In genomic region chr5:30797982-30798381, GRCm38 (mm10) we compare ENCODE assay signal across 24 mouse cellular contexts. TPM values are rescaled to one million over a fixed set of nuclear protein-coding genes. Genes with fewer than 3 reads are reported as not detected.
DNase-seq lines count a peak whose midpoint lies in the region; ATAC-seq lines count a peak whose summit lies in the region.
"Had no signal": no experiment of that assay in that cellular context is flagged by ENCODE, and none has a peak within 500 bp of the region (broad histone marks: within the 10 kb centered on the region; RNA-seq: fewer than 3 reads in every experiment).

No protein-coding gene starts in this region.

- no peak overlapping the region for H3K4me3 ChIP-seq in forebrain, embryonic 13.5 days
- no peak overlapping the region for H3K4me3 ChIP-seq in forebrain, embryonic 10.5 days
- no peak overlapping the region for H3K4me3 ChIP-seq in midbrain, embryonic 13.5 days (replicated peaks)
- H3K4me3 ChIP-seq in midbrain, embryonic 11.5 days (ENCODE audit: low read depth, low read length) = no peak overlapping the region
- peak overlapping the region; percentile 20; the same call in 1 of the 2 replicates for H3K4me3 ChIP-seq in liver, embryonic 12.5 days
- no peak overlapping the region for H3K4me3 ChIP-seq in midbrain, embryonic 16.5 days (ENCODE audit: low read depth, low read length)
- H3K4me3 ChIP-seq: heart, adult 2 months; hindbrain, embryonic 13.5 days; kidney, embryonic 15.5 days; neural tube, embryonic 15.5 days had no signal

- no peaks in the 10 kb centered on the region for H3K9me3 ChIP-seq in forebrain, embryonic 13.5 days (replicated peaks)
- H3K9me3 ChIP-seq in forebrain, embryonic 10.5 days = no peaks in the 10 kb centered on the region
- no peaks in the 10 kb centered on the region for H3K9me3 ChIP-seq in midbrain, embryonic 13.5 days
- H3K9me3 ChIP-seq in midbrain, embryonic 11.5 days (ENCODE audit: control insufficient read depth, low read length) = no peaks in the 10 kb centered on the region
- no peaks in the 10 kb centered on the region for H3K9me3 ChIP-seq in liver, embryonic 12.5 days (replicated peaks)
- no peaks in the 10 kb centered on the region for H3K9me3 ChIP-seq in midbrain, embryonic 16.5 days (replicated peaks; ENCODE audit: control insufficient read depth, low read length, poor library complexity, severe bottlenecking)
- H3K9me3 ChIP-seq: G1E; hindbrain, embryonic 13.5 days; kidney, embryonic 15.5 days; neural tube, embryonic 15.5 days had no signal

- peaks cover 61% of the 10 kb centered on the region for H3K36me3 ChIP-seq in forebrain, embryonic 13.5 days (ENCODE audit: poor library complexity, severe bottlenecking)
- H3K36me3 ChIP-seq in forebrain, embryonic 10.5 days (replicated peaks) = peaks cover 69% of the 10 kb centered on the region
- H3K36me3 ChIP-seq in midbrain, embryonic 13.5 days = peaks cover 69% of the 10 kb centered on the region
- H3K36me3 ChIP-seq in midbrain, embryonic 11.5 days (ENCODE audit: control insufficient read depth, insufficient read depth, low read length) = peaks cover 17% of the 10 kb centered on the region
- no peaks in the 10 kb centered on the region for H3K36me3 ChIP-seq in liver, embryonic 12.5 days
- peaks cover 38% of the 10 kb centered on the region for H3K36me3 ChIP-seq in midbrain, embryonic 16.5 days (ENCODE audit: control insufficient read depth, insufficient read depth, low read length)
- H3K36me3 ChIP-seq: G1E; kidney, embryonic 15.5 days had no signal

- peaks cover 14% of the 10 kb centered on the region for H3K4me1 ChIP-seq in forebrain, embryonic 13.5 days
- peaks cover 22% of the 10 kb centered on the region for H3K4me1 ChIP-seq in forebrain, embryonic 10.5 days
- peaks cover 16% of the 10 kb centered on the region for H3K4me1 ChIP-seq in midbrain, embryonic 13.5 days (replicated peaks)
- H3K4me1 ChIP-seq in midbrain, embryonic 11.5 days (ENCODE audit: control insufficient read depth, insufficient read depth, low read length) = peaks cover 10% of the 10 kb centered on the region
- H3K4me1 ChIP-seq in liver, embryonic 12.5 days = peaks cover 33% of the 10 kb centered on the region
- peaks cover 9% of the 10 kb centered on the region; the same call in 1 of the 2 replicates for H3K4me1 ChIP-seq in midbrain, embryonic 16.5 days (ENCODE audit: control insufficient read depth, insufficient read depth, low read length)
- H3K4me1 ChIP-seq: neural tube, embryonic 15.5 days had no signal

- peak overlapping the region; percentile 57; the same call in 1 of the 2 replicates for H3K27ac ChIP-seq in forebrain, embryonic 13.5 days
- H3K27ac ChIP-seq in forebrain, embryonic 10.5 days = no peak overlapping the region
- H3K27ac ChIP-seq in midbrain, embryonic 13.5 days = peak overlapping the region; percentile 56; the same call in 1 of the 2 replicates
- H3K27ac ChIP-seq in midbrain, embryonic 11.5 days (ENCODE audit: low read depth, low read length) = no peak overlapping the region
- H3K27ac ChIP-seq in liver, embryonic 12.5 days = peak overlapping the region; percentile 78
- peak overlapping the region; percentile 13; the same call in 1 of the 2 replicates for H3K27ac ChIP-seq in midbrain, embryonic 16.5 days (ENCODE audit: low read length)
- H3K27ac ChIP-seq: heart, adult 2 months; kidney, embryonic 15.5 days; macrophage; neural tube, embryonic 15.5 days; stomach, postnatal 0 days had no signal

- no peak overlapping the region for H3K9ac ChIP-seq in forebrain, embryonic 13.5 days
- no peak overlapping the region for H3K9ac ChIP-seq in midbrain, embryonic 13.5 days (replicated peaks)
- no peak overlapping the region for H3K9ac ChIP-seq in midbrain, embryonic 11.5 days (ENCODE audit: low read length)
- H3K9ac ChIP-seq in liver, embryonic 12.5 days = peak overlapping the region; percentile 33; the same call in 1 of the 2 replicates
- no peak overlapping the region for H3K9ac ChIP-seq in midbrain, embryonic 16.5 days (ENCODE audit: low read depth, low read length)
- H3K9ac ChIP-seq: kidney, embryonic 15.5 days; neural tube, embryonic 15.5 days had no signal

- ATAC-seq in forebrain, embryonic 13.5 days = no peak
- no peak for ATAC-seq in midbrain, embryonic 13.5 days
- no peak for ATAC-seq in midbrain, embryonic 11.5 days (ENCODE audit: low FRiP score)
- ATAC-seq in liver, embryonic 12.5 days = peak; percentile 35
- ATAC-seq in midbrain, embryonic 16.5 days = no peak
- ATAC-seq: activated CD4-positive, CD25-positive, alpha-beta regulatory T cell, adult 4 months had no signal

- no peak overlapping the region for H3K4me2 ChIP-seq in forebrain, embryonic 13.5 days
- no peak overlapping the region for H3K4me2 ChIP-seq in midbrain, embryonic 13.5 days (replicated peaks)
- no peak overlapping the region for H3K4me2 ChIP-seq in midbrain, embryonic 11.5 days
- H3K4me2 ChIP-seq in liver, embryonic 12.5 days = peak overlapping the region; percentile 58
- H3K4me2 ChIP-seq in midbrain, embryonic 16.5 days (ENCODE audit: low read length) = no peak overlapping the region
- H3K4me2 ChIP-seq: hindbrain, embryonic 13.5 days; kidney, embryonic 15.5 days; neural tube, embryonic 15.5 days had no signal

- WGBS in forebrain, embryonic 13.5 days = 86% methylated on average over 8 of the region's 8 CpGs
- WGBS in forebrain, embryonic 10.5 days = 87% methylated on average over 8 of the region's 8 CpGs
- 80% methylated on average over 8 of the region's 8 CpGs for WGBS in midbrain, embryonic 13.5 days
- 85% methylated on average over 8 of the region's 8 CpGs for WGBS in midbrain, embryonic 11.5 days
- 32% methylated on average over 8 of the region's 8 CpGs for WGBS in liver, embryonic 12.5 days (ENCODE audit: insufficient replicate concordance)
- 70% methylated on average over 8 of the region's 8 CpGs for WGBS in midbrain, embryonic 16.5 days

- H3K27me3 ChIP-seq in forebrain, embryonic 13.5 days = no peaks in the 10 kb centered on the region
- no peaks in the 10 kb centered on the region for H3K27me3 ChIP-seq in forebrain, embryonic 10.5 days (ENCODE audit: poor library complexity, severe bottlenecking)
- H3K27me3 ChIP-seq in midbrain, embryonic 13.5 days = no peaks in the 10 kb centered on the region
- no peaks in the 10 kb centered on the region for H3K27me3 ChIP-seq in midbrain, embryonic 11.5 days (ENCODE audit: control insufficient read depth, insufficient read depth, low read length)
- peaks cover 18% of the 10 kb centered on the region; the same call in 1 of the 2 replicates for H3K27me3 ChIP-seq in liver, embryonic 12.5 days (replicated peaks)
- H3K27me3 ChIP-seq in midbrain, embryonic 16.5 days (ENCODE audit: control insufficient read depth, insufficient read depth, low read depth, low read length) = no peaks in the 10 kb centered on the region
- H3K27me3 ChIP-seq: hindbrain, embryonic 13.5 days; neural tube, embryonic 15.5 days had no signal

- DNase-seq in forebrain, embryonic 10.5 days (ENCODE audit: extremely low spot score, low spot score) = no peak
- DNase-seq in midbrain, embryonic 11.5 days (ENCODE audit: low spot score, missing footprints) = no peak
- DNase-seq in spleen, postnatal 14 days (ENCODE audit: low spot score in 2 of 2) = no peak
- DNase-seq in cerebellum, postnatal 14 days = no peak
- DNase-seq: adrenal gland, adult 8-10 months; cerebellum, adult 2 months; gastrocnemius, postnatal 25 days; heart, adult 2 months; kidney, adult 11 months; kidney, postnatal 36 days; layer of hippocampus, postnatal 36 days; thymus, adult 2 months; thymus, postnatal 4 days had no signal

RNA-seq across cellular contexts. Expression of gene Mapre3, which starts 16.5 kb away (rescaled TPM):
- 64.1 and 72.9 TPM in 2 replicates for polyA plus RNA-seq in forebrain, embryonic 13.5 days (2015; fragmentation: Nextera tagmentation; extraction: Ambion mirVana)
- 15.6 and 16.5 TPM in 2 replicates for polyA plus RNA-seq in forebrain, embryonic 10.5 days (2016; fragmentation: Nextera tagmentation; extraction: Ambion mirVana)
- 111 and 113 TPM in 2 replicates for polyA plus RNA-seq in midbrain, embryonic 13.5 days (2015; fragmentation: Nextera tagmentation; extraction: Ambion mirVana)
- 35.0 and 40.5 TPM in 2 replicates for polyA plus RNA-seq in midbrain, embryonic 11.5 days (2014; fragmentation: Nextera tagmentation; extraction: Ambion mirVana)
- polyA plus RNA-seq in liver, embryonic 12.5 days (2016; fragmentation: Nextera tagmentation; extraction: Ambion mirVana) = 3.0 and 3.4 TPM in 2 replicates
- polyA plus RNA-seq in midbrain, embryonic 16.5 days (2015; fragmentation: Nextera tagmentation; extraction: Ambion mirVana) = 162 and 172 TPM in 2 replicates
- polyA plus RNA-seq: G1E had no signal

Comparison
In these comparisons a context has a peak if more than half of its experiments do, and no peak if none do; other contexts are left out.
1. H3K27ac ChIP-seq: peak in forebrain, embryonic 13.5 days (single experiment), midbrain, embryonic 13.5 days (single experiment), liver, embryonic 12.5 days (single experiment) and midbrain, embryonic 16.5 days (single experiment); none in forebrain, embryonic 10.5 days (single experiment) and midbrain, embryonic 11.5 days (single experiment).